Mouse (Mus musculus): ENCODE results near the gene Srebf2. TPM values are rescaled to one million over a fixed set of nuclear protein-coding genes. Genes with fewer than 3 reads are reported as not detected.

Srebf2 gene
- polyA plus RNA-seq, 1 experiment from 2014 or later = 114 TPM

GRCm38 (mm10) chr15:82167201-82168168 is 20.5 kb downstream of the Srebf2 start:
- WGBS = 42% methylated on average over 23 of the region's 23 CpGs
- H3K4me1 ChIP-seq (ENCODE audit: insufficient read depth) = peaks cover 6% of the 10 kb centered on the region; the same call in 1 of the 2 replicates

GRCm38 (mm10) chr15:82169671-82170070 is 22.7 kb downstream of the Srebf2 start:
- DNase-seq (no peak), ATAC-seq (ENCODE audit: insufficient read depth) (no peak)
- Histone ChIP-seq H3K27ac (ENCODE audit: low read depth) (no peak overlapping the region), H3K9me3 (ENCODE audit: low read depth, low read length) (no peaks in the 10 kb centered on the region), H3K27me3 (ENCODE audit: insufficient read depth, low read length) (no peaks in the 10 kb centered on the region), H3K4me1 (ENCODE audit: insufficient read depth) (peaks cover 6% of the 10 kb centered on the region; the same call in 1 of the 2 replicates), H3K4me2 (no peak overlapping the region), H3K9ac (no peak overlapping the region), H3K4me3 (ENCODE audit: low read depth, low read length) (no peak overlapping the region), H3K36me3 (ENCODE audit: insufficient read depth) (peaks cover 49% of the 10 kb centered on the region)
- no peak for TF ChIP-seq CTCF (IDR thresholded peaks at IDR 0.05; ENCODE audit: low read depth)
- WGBS = 88% methylated on average over 5 of the region's 5 CpGs

More at GRCm38 (mm10) chr15:82167201-82168168, 20.5 kb downstream of the Srebf2 start:
- peaks cover 29% of the 10 kb centered on the region for H3K36me3 ChIP-seq (ENCODE audit: insufficient read depth)
- no peak overlapping the region for H3K4me3 ChIP-seq (ENCODE audit: low read depth, low read length)
- no peak overlapping the region for H3K4me2 ChIP-seq
- no peak for ATAC-seq (ENCODE audit: insufficient read depth)
- TF ChIP-seq CTCF (IDR thresholded peaks at IDR 0.05; ENCODE audit: low read depth) = no peak
- peak overlapping the region; percentile 59; the same call in 1 of the 2 replicates for H3K27ac ChIP-seq (ENCODE audit: low read depth)
- DNase-seq = no peak
- no peak overlapping the region for H3K9ac ChIP-seq
- H3K27me3 ChIP-seq (ENCODE audit: insufficient read depth, low read length) = no peaks in the 10 kb centered on the region
- no peaks in the 10 kb centered on the region for H3K9me3 ChIP-seq (ENCODE audit: low read depth, low read length)

GRCm38 (mm10) chr15:82170437-82171377 is 23.7 kb downstream of the Srebf2 start:
- ATAC-seq (ENCODE audit: insufficient read depth) = no peak
- H3K9me3 ChIP-seq (ENCODE audit: low read depth, low read length) = no peaks in the 10 kb centered on the region
- no peak overlapping the region for H3K4me3 ChIP-seq (ENCODE audit: low read depth, low read length)
- H3K36me3 ChIP-seq (ENCODE audit: insufficient read depth) = peaks cover 59% of the 10 kb centered on the region
- no peaks in the 10 kb centered on the region for H3K27me3 ChIP-seq (ENCODE audit: insufficient read depth, low read length)
- DNase-seq = no peak
- no peak overlapping the region for H3K9ac ChIP-seq
- TF ChIP-seq CTCF (IDR thresholded peaks at IDR 0.05; ENCODE audit: low read depth) = no peak
- 81% methylated on average over 36 of the region's 36 CpGs for WGBS
- H3K27ac ChIP-seq (ENCODE audit: low read depth) = no peak overlapping the region
- 0 out of 2 replicates have a peak, but pooled peaks cover 6% of the 10 kb centered on the region for H3K4me1 ChIP-seq (ENCODE audit: insufficient read depth)
- H3K4me2 ChIP-seq = no peak overlapping the region

- TF ChIP-seq CTCF (IDR thresholded peaks at IDR 0.05; ENCODE audit: low read depth) = no peak
- ATAC-seq (ENCODE audit: insufficient read depth) = no peak
- no peak overlapping the region for H3K9ac ChIP-seq
- 74% methylated on average over 8 of the region's 8 CpGs for WGBS
- no peak overlapping the region for H3K27ac ChIP-seq (ENCODE audit: low read depth)
- H3K4me3 ChIP-seq (ENCODE audit: low read depth, low read length) = no peak overlapping the region
- DNase-seq = no peak
- H3K9me3 ChIP-seq (ENCODE audit: low read depth, low read length) = no peaks in the 10 kb centered on the region
- H3K27me3 ChIP-seq (ENCODE audit: insufficient read depth, low read length) = no peaks in the 10 kb centered on the region
- peaks cover 78% of the 10 kb centered on the region for H3K36me3 ChIP-seq (ENCODE audit: insufficient read depth)
- no peaks in the 10 kb centered on the region for H3K4me1 ChIP-seq (ENCODE audit: insufficient read depth)
- H3K4me2 ChIP-seq = no peak overlapping the region
Observed at GRCm38 (mm10) chr15:82172648-82173047, 25.7 kb downstream of the Srebf2 start.

- Histone ChIP-seq H3K27ac (ENCODE audit: low read depth) (no peak overlapping the region), H3K4me1 (ENCODE audit: insufficient read depth) (no peaks in the 10 kb centered on the region), H3K9me3 (ENCODE audit: low read depth, low read length) (no peaks in the 10 kb centered on the region), H3K9ac (no peak overlapping the region), H3K36me3 (ENCODE audit: insufficient read depth) (peaks cover 97% of the 10 kb centered on the region), H3K4me2 (no peak overlapping the region), H3K27me3 (ENCODE audit: insufficient read depth, low read length) (no peaks in the 10 kb centered on the region), H3K4me3 (ENCODE audit: low read depth, low read length) (no peak overlapping the region)
- ATAC-seq (ENCODE audit: insufficient read depth) (no peak), DNase-seq (no peak)
- TF ChIP-seq CTCF (IDR thresholded peaks at IDR 0.05; ENCODE audit: low read depth) = no peak
- 92% methylated on average over 9 of the region's 9 CpGs for WGBS
Observed at GRCm38 (mm10) chr15:82175091-82175490, 28.1 kb downstream of the Srebf2 start.

GRCm38 (mm10) chr15:82177743-82178290 is 30.8 kb downstream of the Srebf2 start:
- H3K36me3 ChIP-seq (ENCODE audit: insufficient read depth) = peaks cover 97% of the 10 kb centered on the region
- H3K4me3 ChIP-seq (ENCODE audit: low read depth, low read length) = no peak overlapping the region
- peaks cover 4% of the 10 kb centered on the region; the same call in 1 of the 2 replicates for H3K9me3 ChIP-seq (ENCODE audit: low read depth, low read length)
- DNase-seq (no peak), ATAC-seq (ENCODE audit: insufficient read depth) (no peak)
- no peaks in the 10 kb centered on the region for H3K27me3 ChIP-seq (ENCODE audit: insufficient read depth, low read length)
- H3K27ac ChIP-seq (ENCODE audit: low read depth) = no peak overlapping the region
- WGBS = 92% methylated on average over 7 of the region's 7 CpGs
- no peaks in the 10 kb centered on the region for H3K4me1 ChIP-seq (ENCODE audit: insufficient read depth)
- no peak overlapping the region for H3K9ac ChIP-seq
- TF ChIP-seq CTCF (IDR thresholded peaks at IDR 0.05; ENCODE audit: low read depth) = no peak
- no peak overlapping the region for H3K4me2 ChIP-seq
